Mouse (Mus musculus) thymus, postnatal 4 days (tissue): ENCODE measurements around the gene Fam78a.
A peak's percentile ranks its signal among the peaks of the same experiment; 100 is the strongest.

Experiments used
- DNase-seq: peaks from one replicate; pipeline ENCODE4 v3.0.0; 2021

The Fam78a gene

GRCm38 (mm10) chr2:32095351-32096121 is 10.9 kb upstream of the Fam78a start, which contains the start of gene Plpp7:
Plpp7 (plus strand) TSS chr2:32095528.
- peak; percentile 23 for DNase-seq

- no peak for DNase-seq
Measured at GRCm38 (mm10) chr2:32094001-32094707, 9.5 kb upstream of the Fam78a start.

- no peak for DNase-seq
Measured at GRCm38 (mm10) chr2:32091956-32092355, 7.3 kb upstream of the Fam78a start.

- DNase-seq, result no peak
Measured at GRCm38 (mm10) chr2:32090145-32090544, 5.5 kb upstream of the Fam78a start.

GRCm38 (mm10) chr2:32089606-32090005 is 4.9 kb upstream of the Fam78a start:
- no peak for DNase-seq

GRCm38 (mm10) chr2:32088372-32088981 is 3.8 kb upstream of the Fam78a start:
- peak; percentile 60 for DNase-seq

- DNase-seq, result no peak
Measured at GRCm38 (mm10) chr2:32087606-32088005, 2.9 kb upstream of the Fam78a start.

GRCm38 (mm10) chr2:32085231-32085630 is 574 bp upstream of the Fam78a start:
- DNase-seq, result no peak

- DNase-seq, result no peak
Measured at GRCm38 (mm10) chr2:32084872-32085199, 179 bp upstream of the Fam78a start.

- DNase-seq, result peak; percentile 88
Measured at GRCm38 (mm10) chr2:32083159-32084011, 1.3 kb downstream of the Fam78a start.

GRCm38 (mm10) chr2:32082229-32082628 is 2.4 kb downstream of the Fam78a start:
- DNase-seq, result peak; percentile 54

GRCm38 (mm10) chr2:32081296-32081929 is 3.2 kb downstream of the Fam78a start:
- DNase-seq, result peak; percentile 56

- peak; percentile 50 for DNase-seq
Measured at GRCm38 (mm10) chr2:32080681-32081080, 4.0 kb downstream of the Fam78a start.

- DNase-seq, result peak; percentile 46
Measured at GRCm38 (mm10) chr2:32079191-32079725, 5.4 kb downstream of the Fam78a start.

- DNase-seq, result peak; percentile 82
Measured at GRCm38 (mm10) chr2:32078522-32078921, 6.1 kb downstream of the Fam78a start.

GRCm38 (mm10) chr2:32077744-32078143 is 6.9 kb downstream of the Fam78a start:
- peak; percentile 43 for DNase-seq

- peak; percentile 19 for DNase-seq
Measured at GRCm38 (mm10) chr2:32075368-32075767, 9.3 kb downstream of the Fam78a start.

- DNase-seq, result no peak
Measured at GRCm38 (mm10) chr2:32074404-32074803, 10.3 kb downstream of the Fam78a start.

- no peak for DNase-seq
Measured at GRCm38 (mm10) chr2:32070747-32071146, 13.9 kb downstream of the Fam78a start.

- DNase-seq, result no peak
Measured at GRCm38 (mm10) chr2:32068811-32069607, 15.6 kb downstream of the Fam78a start.

- DNase-seq, result no peak
Measured at GRCm38 (mm10) chr2:32066005-32066404, 18.7 kb downstream of the Fam78a start.
